Mouse (Mus musculus): ENCODE results near the gene Pcdh18.

The Pcdh18 gene

DNA sequence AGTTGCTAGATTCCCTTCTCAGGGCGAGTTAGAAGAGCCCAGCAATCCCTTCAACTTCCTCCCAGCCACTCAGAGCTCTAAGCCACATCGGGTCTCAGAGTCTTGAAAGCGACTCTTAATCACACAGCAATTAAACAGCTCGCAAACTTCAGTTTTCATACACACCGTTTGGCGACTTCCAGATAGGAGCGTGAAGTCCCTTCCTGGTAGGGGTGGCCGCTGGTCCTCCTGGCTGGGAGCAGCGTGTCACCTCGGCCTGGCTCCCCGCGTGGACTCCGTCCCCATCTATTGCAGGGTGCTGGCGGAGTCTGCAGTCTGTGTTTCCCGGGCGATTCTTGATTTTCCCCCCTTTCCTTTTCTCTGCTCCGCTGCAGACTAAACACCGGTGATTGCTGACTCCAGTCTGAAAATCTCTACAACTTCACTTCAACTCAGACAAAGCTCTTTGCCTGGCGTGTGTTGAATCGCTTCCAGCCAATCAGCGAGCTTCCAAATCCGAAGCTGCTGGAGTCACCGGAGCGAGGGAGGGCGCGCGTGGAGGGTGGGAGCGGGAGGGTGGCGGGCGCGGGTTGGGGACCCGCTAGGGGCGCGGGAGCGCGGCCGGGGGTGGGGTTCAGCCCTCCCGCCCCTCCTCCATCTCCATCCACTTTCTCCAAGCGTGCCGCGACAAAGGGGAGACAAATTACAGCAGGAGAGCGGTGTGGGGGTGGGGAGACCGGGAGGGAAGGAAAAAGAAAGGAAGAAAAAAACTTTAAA, at the start of gene Pcdh18:
Gene Pcdh18, minus strand, starts transcription at position 456 of the 756 bp plus-strand sequence.
- DNase-seq (ENCODE audit: low spot score): peak; percentile 79

GRCm38 (mm10) chr3:49806823-49807222, 49.7 kb upstream of the Pcdh18 start:
- DNase-seq (ENCODE audit: low spot score): no peak

DNA sequence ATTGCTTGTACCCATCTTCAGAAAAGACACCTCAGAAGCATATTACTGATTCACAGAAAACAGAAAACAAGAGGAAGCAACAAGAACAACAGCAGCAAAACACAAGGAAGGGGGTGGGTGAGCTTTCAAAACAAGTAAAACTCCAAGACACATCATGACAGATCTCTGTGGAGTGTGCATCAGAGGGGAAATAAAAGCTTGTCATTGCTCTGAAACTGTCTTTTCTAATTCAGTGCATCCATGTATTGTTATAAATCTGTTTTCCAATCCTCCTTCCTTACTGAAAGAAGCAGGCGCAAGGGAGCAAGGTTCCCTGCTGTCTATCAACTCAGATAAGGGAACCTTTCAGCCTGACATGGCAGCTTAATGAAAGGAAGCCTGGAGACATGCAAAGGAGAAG, 48.4 kb upstream of the Pcdh18 start:
- DNase-seq (ENCODE audit: low spot score): no peak

DNA sequence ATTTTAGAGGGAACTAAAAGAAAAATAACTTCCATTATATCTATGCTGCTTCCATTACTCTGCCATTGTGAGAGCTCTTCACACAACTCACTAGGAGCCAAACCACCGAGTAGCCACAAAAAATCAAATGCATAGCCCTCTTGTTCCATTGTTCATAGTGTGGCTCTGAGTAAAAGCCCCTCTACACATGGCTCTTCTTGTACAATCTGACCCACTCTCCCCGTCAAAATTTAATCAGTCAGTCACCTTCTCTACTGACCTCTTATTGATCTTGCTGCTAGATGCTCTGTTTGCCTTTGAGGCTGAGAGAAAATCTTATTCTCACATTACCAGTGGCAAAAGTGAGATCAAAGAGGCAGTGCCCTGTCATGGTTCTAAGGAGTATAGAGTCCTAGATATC, 31.2 kb upstream of the Pcdh18 start:
- no peak for DNase-seq (ENCODE audit: low spot score)

DNA sequence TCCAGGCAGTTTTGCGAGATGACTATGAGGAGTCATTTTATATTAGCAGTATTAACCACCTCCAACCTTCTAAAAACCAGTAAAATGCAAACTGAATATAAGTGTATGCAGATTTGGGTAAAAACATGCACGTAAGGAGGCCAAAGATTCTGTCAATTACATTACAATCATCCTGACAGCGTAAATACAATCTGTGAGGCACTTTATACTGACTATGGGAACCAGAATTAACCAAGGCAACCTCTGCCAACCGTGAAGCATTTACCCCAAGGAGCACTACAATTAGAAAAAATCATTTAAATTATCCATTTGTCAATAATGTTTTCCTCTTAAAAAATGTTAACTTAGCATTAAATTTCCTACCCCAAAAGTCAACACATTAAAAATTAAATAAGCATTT, 30.6 kb upstream of the Pcdh18 start:
- DNase-seq (ENCODE audit: low spot score): no peak

GRCm38 (mm10) chr3:49768992-49769738, 12.0 kb upstream of the Pcdh18 start:
- DNase-seq (ENCODE audit: low spot score): no peak

DNA sequence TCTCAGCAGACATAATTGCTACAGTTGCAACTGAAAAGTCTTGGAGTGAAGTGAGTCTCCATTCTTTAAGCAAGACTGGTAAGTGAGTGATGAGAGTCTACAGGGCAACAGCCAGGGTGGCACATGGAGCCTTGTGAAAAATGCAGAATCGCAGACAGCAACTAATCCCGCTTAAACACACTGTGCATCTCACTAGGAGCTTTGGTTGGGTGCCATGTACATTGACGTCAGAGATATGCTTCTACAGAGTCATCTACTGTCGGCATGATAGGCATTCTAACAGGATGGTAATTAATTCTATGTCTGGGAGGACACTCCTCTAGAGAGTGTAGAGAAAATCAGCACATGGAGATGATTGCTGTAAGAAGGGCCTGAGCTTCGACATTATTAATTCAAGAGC, 5.6 kb upstream of the Pcdh18 start:
- DNase-seq (ENCODE audit: low spot score): no peak

DNA sequence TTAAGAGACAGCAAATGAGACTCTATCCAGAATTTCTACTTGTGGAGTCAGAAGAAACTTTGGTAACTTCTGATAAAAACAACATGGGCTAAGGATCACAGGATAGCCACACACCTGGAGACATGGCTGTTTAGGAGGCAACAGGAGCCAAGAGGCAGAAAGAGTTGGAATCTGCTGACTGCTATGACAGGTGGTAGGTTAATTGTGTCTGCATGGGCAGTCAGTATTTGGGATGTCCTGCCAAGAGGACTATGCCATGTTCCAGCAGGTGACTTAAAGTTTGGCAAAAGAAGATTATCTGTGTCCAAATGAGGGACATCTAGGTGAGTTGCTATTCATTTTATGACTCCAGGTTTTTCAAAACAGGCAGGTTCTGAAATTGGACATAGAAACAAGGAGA, 4.8 kb upstream of the Pcdh18 start:
- DNase-seq (ENCODE audit: low spot score): no peak

DNA sequence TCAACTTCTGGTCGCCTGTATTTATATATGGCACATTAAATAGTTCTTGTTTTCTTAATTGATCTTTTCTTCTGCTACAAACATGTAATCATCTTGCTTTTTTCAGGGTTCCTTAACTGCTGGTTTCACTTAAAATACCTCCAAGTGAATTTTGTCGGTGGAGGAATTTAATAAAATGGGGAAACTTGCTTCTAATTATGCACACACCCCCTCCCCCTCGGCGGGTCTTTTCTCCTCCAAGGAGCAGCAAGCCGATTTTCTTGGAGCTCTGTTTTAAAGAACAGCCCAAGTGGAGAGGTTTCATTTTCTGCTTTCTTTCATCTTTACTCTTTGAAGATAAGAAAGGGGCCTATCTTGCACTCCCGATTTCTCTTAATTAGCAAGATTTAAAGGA, 498 bp upstream of the Pcdh18 start:
- DNase-seq (ENCODE audit: low spot score): peak; percentile 13

DNA sequence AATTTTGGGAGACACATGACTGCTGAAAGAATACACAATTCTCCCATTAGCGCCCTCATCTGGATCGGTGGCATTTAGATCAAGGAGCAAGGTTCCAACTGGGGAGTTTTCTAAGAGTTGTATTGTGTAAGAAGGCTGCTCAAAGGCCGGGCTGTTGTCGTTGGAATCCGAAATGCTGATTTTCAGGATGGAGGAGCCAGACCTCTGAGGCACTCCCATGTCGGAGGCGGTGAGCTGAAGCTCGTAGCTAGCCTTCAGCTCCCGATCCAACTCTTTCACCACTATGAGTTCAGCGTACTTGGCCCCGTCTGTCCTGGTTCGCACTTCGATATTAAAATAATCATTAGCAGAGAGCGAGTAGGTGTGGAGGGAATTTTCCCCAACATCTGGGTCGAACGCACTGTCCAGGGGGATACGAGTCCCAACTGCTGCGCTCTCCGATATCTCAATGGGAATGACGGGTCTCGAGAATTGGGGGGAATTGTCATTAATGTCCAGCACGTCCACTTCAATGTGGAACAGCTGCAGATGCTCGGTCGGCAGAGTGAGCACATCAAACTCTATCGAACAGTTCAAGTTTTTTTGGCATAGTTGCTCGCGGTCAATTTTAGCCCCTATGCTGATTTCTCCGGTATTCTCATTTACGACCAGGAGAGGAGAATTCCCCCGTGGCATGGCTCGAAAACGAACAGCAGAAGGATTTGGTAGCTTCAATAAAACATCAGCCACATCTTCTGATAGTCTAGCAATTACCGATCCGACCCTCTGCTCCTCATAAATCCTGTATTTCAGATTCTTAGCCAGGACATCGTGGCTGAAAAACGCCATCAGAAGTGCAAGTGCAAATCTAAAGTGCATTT, 909 bp downstream of the Pcdh18 start:
- DNase-seq (ENCODE audit: low spot score): peak; percentile 19

GRCm38 (mm10) chr3:49752766-49753165, 4.4 kb downstream of the Pcdh18 start:
- DNase-seq (ENCODE audit: low spot score): no peak

DNA sequence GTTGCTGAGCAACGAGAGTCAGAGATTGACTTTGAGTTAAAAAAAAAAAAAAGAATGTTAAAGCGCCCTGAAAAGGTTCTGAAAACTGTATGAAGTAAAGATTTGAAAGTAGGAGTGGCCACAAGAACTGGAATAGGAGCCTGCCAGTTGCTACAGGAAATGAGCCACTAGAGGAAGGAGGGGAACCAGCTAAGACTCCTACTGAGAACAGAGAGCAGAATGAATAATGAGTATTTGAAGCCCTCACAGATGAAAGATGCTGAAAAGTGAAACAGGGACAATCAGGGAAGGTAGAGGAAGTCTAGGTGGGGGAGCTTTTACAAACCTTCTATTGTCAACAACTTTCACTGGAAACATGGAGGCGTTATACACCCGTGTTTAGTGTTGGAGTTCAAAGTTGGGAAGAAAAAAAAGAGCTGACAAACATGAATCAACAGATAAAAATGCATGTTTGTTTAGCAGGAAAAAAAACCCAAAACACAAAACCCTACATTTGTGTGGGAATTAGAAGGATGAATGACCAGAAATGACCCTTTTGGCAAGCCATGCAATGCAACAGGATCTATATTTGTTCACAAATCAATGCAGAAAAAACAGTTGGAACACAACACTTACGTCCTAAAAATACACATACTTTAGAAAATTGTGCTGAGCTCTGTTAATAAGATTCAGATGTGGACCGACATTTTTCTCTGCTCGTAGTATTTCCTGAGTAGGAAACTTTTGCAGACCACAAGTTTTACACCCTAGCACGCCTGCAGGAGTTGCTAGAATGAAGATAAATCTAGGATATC, 7.4 kb downstream of the Pcdh18 start:
- DNase-seq (ENCODE audit: low spot score): no peak

- no peak for DNase-seq (ENCODE audit: low spot score)
Observed at GRCm38 (mm10) chr3:49748054-49748453, 9.1 kb downstream of the Pcdh18 start.

- DNase-seq (ENCODE audit: low spot score): no peak
Observed at GRCm38 (mm10) chr3:49739061-49739460, 18.1 kb downstream of the Pcdh18 start.

- DNase-seq (ENCODE audit: low spot score): no peak
Observed at GRCm38 (mm10) chr3:49738531-49738930, 18.6 kb downstream of the Pcdh18 start.

- no peak for DNase-seq (ENCODE audit: low spot score)
Observed at GRCm38 (mm10) chr3:49706503-49706902, 50.6 kb downstream of the Pcdh18 start.

- DNase-seq (ENCODE audit: low spot score): no peak
Observed at GRCm38 (mm10) chr3:49699951-49700350, 57.2 kb downstream of the Pcdh18 start.
